Mouse (Mus musculus) forebrain, embryonic 15.5 days (tissue): ENCODE data around the gene Creg1. TPM values are rescaled to one million over a fixed set of nuclear protein-coding genes. Genes with fewer than 3 reads are reported as not detected.

Source experiments
- ATAC-seq: fragments of 200-750 bp; cut with Nextera tagmentation; replicated peaks from 2 replicates; pipeline ENCODE4 v1.8.0; 2017; ENCODE audit warnings: mild to moderate bottlenecking, moderate TSS enrichment, moderate library complexity
- H3K27ac ChIP-seq: fragments of 300-500 bp; sonication (generic); replicated peaks from 2 replicates; pipeline ENCODE4 v1.5.1; 2015; ENCODE audit warnings: mild to moderate bottlenecking, inconsistent platforms
- H3K27me3 ChIP-seq: fragments of 300-500 bp; sonication (generic); 2 replicates; pipeline ENCODE4 v1.6.1; 2015; ENCODE audit warnings: inconsistent platforms
- H3K36me3 ChIP-seq: fragments of 300-500 bp; sonication (generic); 2 replicates; pipeline ENCODE4 v1.6.1; 2015; ENCODE audit warnings: mild to moderate bottlenecking, inconsistent platforms
- H3K4me1 ChIP-seq: fragments of 300-500 bp; sonication (generic); 2 replicates; pipeline ENCODE4 v1.6.1; 2015; ENCODE audit warnings: inconsistent platforms
- H3K4me2 ChIP-seq: fragments of 300-500 bp; sonication (generic); replicated peaks from 2 replicates; pipeline ENCODE4 v1.6.1; 2015; ENCODE audit warnings: mild to moderate bottlenecking, inconsistent platforms
- H3K4me3 ChIP-seq: fragments of 300-500 bp; sonication (generic); 2 replicates; pipeline ENCODE4 v1.5.1; 2015; ENCODE audit warnings: mild to moderate bottlenecking, inconsistent platforms
- H3K9ac ChIP-seq: fragments of 300-500 bp; sonication (generic); replicated peaks from 2 replicates; pipeline ENCODE4 v1.6.1; 2015; ENCODE audit warnings: mild to moderate bottlenecking, inconsistent platforms
- H3K9me3 ChIP-seq: fragments of 300-500 bp; sonication (generic); 2 replicates; pipeline ENCODE4 v1.6.1; 2016; ENCODE audit warnings: inconsistent platforms
- WGBS: fragments of 180-500 bp; shearing (Covaris S2); methylation state at CpG from one replicate; pipeline ENCODE4 v1.1.7; 2015; ENCODE audit warnings: mixed read lengths; 5-methylcytosine and 5-hydroxymethylcytosine counted together
- polyA plus RNA-seq: library from polyadenylated mRNA; unstranded; fragments of >200 nt; fragmentation: Nextera tagmentation; extraction: Ambion mirVana; gene quantifications from 2 replicates; pipeline ENCODE4 v1.2.1, GENCODE M21; 2015

Gene Creg1
- 18.3 and 19.0 TPM in 2 replicates for polyA plus RNA-seq

DNA sequence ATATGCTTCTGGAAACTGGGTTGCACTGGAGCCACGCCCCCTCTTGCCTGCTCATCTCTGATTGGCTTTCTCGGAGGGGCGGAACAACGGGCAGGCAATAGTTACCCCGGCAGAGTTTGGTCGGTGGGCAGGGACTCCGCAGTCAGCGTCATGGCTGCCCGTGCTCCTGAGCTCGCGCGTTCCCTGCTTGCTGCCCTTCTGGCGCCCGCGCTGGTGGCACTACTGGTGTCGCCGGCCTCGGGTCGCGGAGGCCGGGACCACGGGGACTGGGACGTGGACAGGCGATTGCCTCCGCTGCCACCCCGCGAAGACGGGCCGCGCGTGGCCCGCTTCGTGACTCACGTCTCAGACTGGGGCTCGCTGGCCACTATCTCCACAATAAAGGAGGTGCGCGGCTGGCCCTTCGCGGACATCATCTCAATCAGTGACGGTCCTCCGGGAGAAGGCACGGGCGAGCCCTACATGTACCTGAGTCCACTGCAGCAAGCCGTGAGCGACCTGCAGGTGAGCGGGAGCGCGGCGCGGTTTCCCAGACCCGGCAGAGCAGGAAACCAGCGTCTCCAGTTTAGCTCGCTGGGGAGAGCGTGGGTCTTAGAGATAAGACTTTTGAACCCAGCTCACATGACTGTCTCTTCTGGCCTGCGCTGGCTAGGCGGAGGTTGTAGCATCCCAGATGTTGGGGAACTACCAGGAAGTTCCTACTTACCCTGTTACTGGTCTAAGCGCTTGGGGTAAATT lies at the start of gene Creg1:
Gene Creg1, plus strand, starts transcription at position 112 of the 738 bp plus-strand sequence.
- peaks cover 9% of the 10 kb centered on the region for H3K4me1 ChIP-seq
- H3K36me3 ChIP-seq = no peaks in the 10 kb centered on the region
- peak; percentile 99 for ATAC-seq
- peak within 1 kb of the TSS; percentile 96 for H3K4me2 ChIP-seq
- WGBS = under 1% methylated on average over 57 of the region's 57 CpGs
- peaks cover 6% of the 10 kb centered on the region; the same call in 1 of the 2 replicates for H3K27me3 ChIP-seq
- H3K4me3 ChIP-seq = peak within 1 kb of the TSS; percentile 88
- H3K9me3 ChIP-seq = no peaks in the 10 kb centered on the region
- H3K9ac ChIP-seq = peak within 1 kb of the TSS; percentile 69
- no peak within 1 kb of the TSS for H3K27ac ChIP-seq

DNA sequence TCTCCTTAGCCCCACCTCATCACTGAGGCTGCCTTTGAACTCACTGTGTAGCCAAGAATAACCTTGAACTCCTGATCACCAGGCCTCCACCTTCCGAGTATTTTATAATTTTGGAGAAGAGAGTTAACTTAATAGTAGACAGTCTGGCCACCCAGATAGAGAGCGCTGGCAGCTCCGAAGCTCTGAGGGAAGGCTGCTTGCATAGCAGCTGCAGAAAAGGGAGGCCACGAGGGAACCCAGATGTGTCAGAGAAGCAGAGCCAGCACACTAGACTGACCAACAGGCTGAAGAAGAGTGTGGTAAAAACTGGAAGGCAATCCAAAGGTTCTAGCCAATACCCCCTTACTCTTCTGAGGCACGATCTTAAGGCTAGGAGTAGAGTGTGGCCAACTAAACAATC lies 49.7 kb upstream of the Creg1 start:
- Histone ChIP-seq H3K4me2 (no peak overlapping the region), H3K9me3 (no peaks in the 10 kb centered on the region), H3K27me3 (0 out of 2 replicates have a peak, but pooled peaks cover 5% of the 10 kb centered on the region), H3K36me3 (no peaks in the 10 kb centered on the region), H3K9ac (no peak overlapping the region), H3K27ac (no peak overlapping the region), H3K4me1 (no peaks in the 10 kb centered on the region), H3K4me3 (no peak overlapping the region)
- no peak for ATAC-seq
- 86% methylated on average over 5 of the region's 5 CpGs for WGBS

- Histone ChIP-seq H3K4me3 (no peak overlapping the region), H3K4me2 (no peak overlapping the region), H3K4me1 (no peaks in the 10 kb centered on the region), H3K36me3 (no peaks in the 10 kb centered on the region), H3K27me3 (no peaks in the 10 kb centered on the region), H3K9me3 (no peaks in the 10 kb centered on the region), H3K9ac (no peak overlapping the region), H3K27ac (no peak overlapping the region)
- WGBS = 87% methylated on average over 4 of the region's 4 CpGs
- no peak for ATAC-seq
Observed at GRCm38 (mm10) chr1:165716426-165716825, 47.1 kb upstream of the Creg1 start.

GRCm38 (mm10) chr1:165717711-165718542 lies 45.6 kb upstream of the Creg1 start:
- 65% methylated on average over 11 of the region's 11 CpGs for WGBS
- Histone ChIP-seq H3K4me2 (no peak overlapping the region), H3K9me3 (no peaks in the 10 kb centered on the region), H3K4me3 (no peak overlapping the region), H3K4me1 (no peaks in the 10 kb centered on the region), H3K27ac (0 out of 2 replicates have a peak overlapping the region, but pooled peaks have one; percentile 4), H3K9ac (no peak overlapping the region), H3K27me3 (no peaks in the 10 kb centered on the region), H3K36me3 (no peaks in the 10 kb centered on the region)
- no peak for ATAC-seq

DNA sequence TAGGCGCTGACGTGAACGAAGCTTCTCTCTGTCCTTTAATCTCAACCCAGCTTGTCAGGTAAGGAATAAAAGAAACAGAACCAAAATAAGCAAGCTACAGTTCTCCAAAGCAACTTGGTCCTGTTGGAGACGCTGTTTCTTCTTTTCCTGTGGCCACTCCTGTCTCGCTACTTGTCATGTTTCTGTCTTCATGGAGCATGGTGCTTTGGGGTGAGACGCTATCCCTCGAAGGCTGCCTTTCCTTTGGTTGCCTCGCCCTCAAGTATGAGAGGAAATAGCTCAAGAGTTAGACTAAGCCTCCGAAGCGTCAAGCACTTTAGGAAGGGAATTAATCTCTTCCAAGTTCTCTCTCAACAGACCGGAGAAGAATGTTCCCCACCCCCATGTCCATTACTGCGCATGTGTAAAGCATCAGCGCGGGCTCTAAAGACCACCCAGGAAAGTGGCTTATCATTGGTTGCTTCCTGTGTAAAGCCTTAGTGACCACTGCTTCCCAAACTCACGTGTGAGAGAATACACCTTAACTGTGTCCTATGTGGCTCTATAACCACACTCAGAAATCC lies 44.9 kb upstream of the Creg1 start:
- WGBS = 79% methylated on average over 15 of the region's 15 CpGs
- H3K9ac ChIP-seq = no peak overlapping the region
- 0 out of 2 replicates have a peak overlapping the region, but pooled peaks have one; percentile 4 for H3K27ac ChIP-seq
- no peaks in the 10 kb centered on the region for H3K36me3 ChIP-seq
- ATAC-seq = no peak
- H3K4me1 ChIP-seq = no peaks in the 10 kb centered on the region
- H3K9me3 ChIP-seq = no peaks in the 10 kb centered on the region
- no peak overlapping the region for H3K4me3 ChIP-seq
- H3K27me3 ChIP-seq = no peaks in the 10 kb centered on the region
- no peak overlapping the region for H3K4me2 ChIP-seq

DNA sequence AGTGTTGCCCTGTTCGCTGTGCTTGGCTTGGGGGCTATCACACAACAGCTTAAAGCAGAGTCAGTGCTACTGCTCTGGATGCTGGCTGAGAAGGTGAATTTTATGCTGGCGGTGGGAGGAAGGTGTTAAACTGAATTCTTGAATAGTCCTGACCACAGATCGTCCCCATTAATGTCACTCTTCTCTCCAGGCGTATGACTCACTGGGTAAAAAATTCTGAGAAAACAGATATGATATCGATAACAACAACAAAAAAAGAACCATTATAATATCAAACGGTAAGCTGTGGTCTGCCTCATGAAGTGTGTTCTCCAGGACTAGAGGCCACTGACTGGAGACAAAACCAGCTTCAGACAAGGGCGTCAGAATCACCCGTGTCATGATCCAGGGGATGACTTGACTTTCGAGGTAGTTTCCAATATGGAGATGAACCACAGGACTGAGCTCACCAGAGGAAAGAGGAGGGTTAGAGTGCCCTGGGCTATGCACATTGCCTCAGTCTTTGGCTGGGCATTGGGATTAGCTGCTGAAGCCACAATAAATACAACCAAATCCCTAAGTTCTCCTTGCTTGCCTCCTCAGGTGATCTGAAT lies 40.9 kb upstream of the Creg1 start:
- WGBS = 92% methylated on average over 9 of the region's 9 CpGs
- H3K9me3 ChIP-seq = no peaks in the 10 kb centered on the region
- H3K9ac ChIP-seq = no peak overlapping the region
- H3K4me3 ChIP-seq = no peak overlapping the region
- H3K4me2 ChIP-seq = no peak overlapping the region
- H3K4me1 ChIP-seq = no peaks in the 10 kb centered on the region
- H3K27ac ChIP-seq = no peak overlapping the region
- ATAC-seq = no peak
- H3K36me3 ChIP-seq = no peaks in the 10 kb centered on the region
- no peaks in the 10 kb centered on the region for H3K27me3 ChIP-seq

- 50% methylated on average over 11 of the region's 11 CpGs for WGBS
- H3K27me3 ChIP-seq = no peaks in the 10 kb centered on the region
Observed at GRCm38 (mm10) chr1:165724219-165725033, 39.1 kb upstream of the Creg1 start.

DNA sequence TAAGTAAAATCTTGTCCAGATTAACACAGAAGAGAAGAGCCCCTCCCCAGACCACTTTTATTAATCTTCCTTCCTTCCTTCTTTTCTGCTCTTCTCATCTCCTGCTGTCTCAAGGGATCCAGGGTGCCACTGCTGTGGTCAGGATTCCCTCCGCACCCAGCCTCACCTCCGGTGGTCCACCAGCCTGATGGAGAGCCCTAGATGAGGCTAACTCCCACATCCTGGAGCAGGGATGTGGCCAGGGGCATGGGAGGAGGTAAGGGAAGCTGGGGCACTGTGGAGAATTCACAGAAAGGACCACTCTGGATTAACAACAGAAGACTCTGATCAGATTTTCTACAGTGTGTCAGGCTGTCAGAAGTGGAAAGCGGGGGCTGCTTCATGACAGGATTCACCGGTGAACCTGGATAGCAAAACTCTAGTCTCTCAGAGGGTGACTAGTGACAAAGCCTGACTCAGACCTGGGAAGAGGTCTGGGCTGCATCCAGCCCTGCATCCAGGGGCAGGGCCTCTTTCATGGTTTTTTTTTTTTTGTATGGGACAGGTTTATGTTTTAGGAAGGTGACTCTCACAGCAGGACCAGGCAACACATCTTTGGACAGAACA lies 38.4 kb upstream of the Creg1 start:
- Histone ChIP-seq H3K9ac (no peak overlapping the region), H3K36me3 (no peaks in the 10 kb centered on the region), H3K4me3 (no peak overlapping the region), H3K27ac (no peak overlapping the region), H3K9me3 (no peaks in the 10 kb centered on the region), H3K27me3 (no peaks in the 10 kb centered on the region), H3K4me2 (no peak overlapping the region), H3K4me1 (no peaks in the 10 kb centered on the region)
- 78% methylated on average over 4 of the region's 4 CpGs for WGBS
- no peak for ATAC-seq

More at GRCm38 (mm10) chr1:165724219-165725033, 39.1 kb upstream of the Creg1 start:
- H3K27ac ChIP-seq = no peak overlapping the region
- ATAC-seq = no peak
- H3K4me3 ChIP-seq = no peak overlapping the region
- no peaks in the 10 kb centered on the region for H3K9me3 ChIP-seq
- H3K9ac ChIP-seq = no peak overlapping the region
- no peaks in the 10 kb centered on the region for H3K4me1 ChIP-seq
- H3K4me2 ChIP-seq = no peak overlapping the region
- H3K36me3 ChIP-seq = no peaks in the 10 kb centered on the region

DNA sequence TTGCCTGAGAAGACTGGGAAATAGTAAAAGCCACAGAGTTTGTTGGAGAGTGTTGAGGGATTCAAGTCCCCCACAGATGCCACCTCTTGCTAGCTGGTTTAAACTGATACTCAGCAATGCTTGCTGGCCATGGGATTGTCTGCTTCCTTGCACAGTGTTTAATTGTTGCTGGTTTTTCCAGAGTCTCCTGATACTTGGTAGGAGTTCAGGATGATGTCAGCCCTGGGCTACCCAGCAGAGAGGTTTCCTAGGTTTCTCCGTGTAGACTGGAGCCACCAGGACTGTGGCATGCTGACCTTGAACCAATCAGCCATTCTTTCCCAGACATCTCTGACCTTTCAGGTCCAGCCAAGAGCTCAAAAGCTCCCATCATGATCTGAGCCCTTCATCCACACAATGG lies 36.6 kb upstream of the Creg1 start:
- H3K27ac ChIP-seq = no peak overlapping the region
- H3K9me3 ChIP-seq = no peaks in the 10 kb centered on the region
- no peaks in the 10 kb centered on the region for H3K4me1 ChIP-seq
- no peak for ATAC-seq
- no peaks in the 10 kb centered on the region for H3K36me3 ChIP-seq
- H3K27me3 ChIP-seq = no peaks in the 10 kb centered on the region
- H3K4me2 ChIP-seq = no peak overlapping the region
- no peak overlapping the region for H3K4me3 ChIP-seq
- WGBS = 57% methylated on average over 1 of the region's 1 CpGs
- no peak overlapping the region for H3K9ac ChIP-seq

DNA sequence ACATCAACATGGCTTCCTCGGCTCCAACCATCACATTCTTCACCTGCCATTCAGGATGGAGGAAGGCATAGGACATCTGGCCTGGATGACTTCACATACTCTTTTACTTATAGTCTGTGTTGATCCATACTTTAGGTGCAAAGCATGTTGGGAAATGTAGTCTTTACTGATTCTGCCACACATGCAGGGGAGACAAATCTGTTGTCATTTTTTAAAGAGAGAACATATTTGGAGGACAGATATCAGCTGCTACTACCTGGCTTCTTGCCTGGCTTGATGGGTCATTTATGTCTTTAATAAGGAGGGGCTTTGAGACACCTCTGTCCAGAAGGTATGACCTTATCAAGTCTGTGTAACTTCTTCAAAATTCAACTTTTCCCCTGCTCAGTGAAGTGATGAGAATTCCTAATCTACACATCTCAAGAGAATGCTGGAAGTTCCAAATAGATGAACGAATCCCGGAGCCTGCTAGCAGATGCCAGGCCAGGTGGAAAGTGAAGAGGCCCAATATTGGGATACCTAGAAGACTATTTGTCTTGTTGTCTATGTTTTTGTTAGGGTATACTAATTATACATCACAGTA lies 35.4 kb upstream of the Creg1 start:
- Histone ChIP-seq H3K4me3 (no peak overlapping the region), H3K27me3 (no peaks in the 10 kb centered on the region), H3K36me3 (no peaks in the 10 kb centered on the region), H3K4me1 (no peaks in the 10 kb centered on the region), H3K27ac (no peak overlapping the region), H3K4me2 (no peak overlapping the region), H3K9me3 (no peaks in the 10 kb centered on the region), H3K9ac (no peak overlapping the region)
- ATAC-seq = no peak
- 91% methylated on average over 3 of the region's 3 CpGs for WGBS

GRCm38 (mm10) chr1:165730129-165730528 lies 33.4 kb upstream of the Creg1 start:
- no peaks in the 10 kb centered on the region for H3K9me3 ChIP-seq
- H3K4me3 ChIP-seq = no peak overlapping the region
- no peaks in the 10 kb centered on the region for H3K4me1 ChIP-seq
- H3K4me2 ChIP-seq = no peak overlapping the region
- WGBS = 49% methylated on average over 1 of the region's 1 CpGs
- no peak overlapping the region for H3K9ac ChIP-seq
- H3K27ac ChIP-seq = no peak overlapping the region
- ATAC-seq = no peak
- H3K36me3 ChIP-seq = no peaks in the 10 kb centered on the region
- no peaks in the 10 kb centered on the region for H3K27me3 ChIP-seq
